Mouse (Mus musculus) embryo, embryonic 10.5 days (tissue): ENCODE measurements at regions not wholly inside any gene's neighbourhood (a gene's known extent, or its start where the extent isn't known, plus 50 kb on each side); places are given as distances from the start of the nearest gene placed in this dataset.

ENCODE experiments used
- DNase-seq: peaks from one replicate; pipeline ENCODE4 v3.0.0-alpha.2; 2015; ENCODE audit warnings: low spot score

- DNase-seq = no peak
These were observed 120.8 kb upstream of the Thumpd2 start for GRCm38 (mm10) chr17:81185685-81186084.

DNA sequence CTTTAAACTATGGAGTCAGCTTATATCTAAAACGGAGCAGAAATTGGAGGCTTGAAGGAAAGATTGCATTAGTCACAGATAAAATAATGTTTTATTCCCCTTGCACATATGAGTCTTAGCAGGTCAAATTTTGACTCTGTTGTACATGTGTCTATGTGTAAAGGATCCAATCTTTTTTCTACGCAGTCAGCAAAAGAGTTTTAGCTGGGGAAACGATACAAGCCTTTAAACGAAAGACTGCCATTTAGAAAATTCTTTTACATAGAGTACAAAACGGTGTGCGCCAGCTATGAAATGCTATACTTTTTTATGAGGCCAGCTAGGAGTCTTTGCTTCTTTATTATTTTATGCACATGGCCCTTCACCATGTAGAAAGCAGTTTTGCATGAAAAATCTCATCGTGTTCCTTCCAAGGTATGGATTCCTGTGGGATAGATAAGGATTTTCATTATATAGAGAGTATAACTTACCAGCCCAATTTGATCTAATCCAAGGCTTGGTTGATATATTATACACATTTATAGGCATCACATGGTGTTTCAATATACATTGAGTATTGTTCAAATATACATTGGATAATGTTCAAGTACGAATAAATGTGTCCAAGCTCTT lies 116.0 kb upstream of the Thumpd2 start:
- DNase-seq = no peak

GRCm38 (mm10) chr17:81176306-81176705 lies 111.4 kb upstream of the Thumpd2 start:
- no peak for DNase-seq

- DNase-seq = no peak
These were observed 111.0 kb upstream of the Thumpd2 start for GRCm38 (mm10) chr17:81175877-81176276.

DNA sequence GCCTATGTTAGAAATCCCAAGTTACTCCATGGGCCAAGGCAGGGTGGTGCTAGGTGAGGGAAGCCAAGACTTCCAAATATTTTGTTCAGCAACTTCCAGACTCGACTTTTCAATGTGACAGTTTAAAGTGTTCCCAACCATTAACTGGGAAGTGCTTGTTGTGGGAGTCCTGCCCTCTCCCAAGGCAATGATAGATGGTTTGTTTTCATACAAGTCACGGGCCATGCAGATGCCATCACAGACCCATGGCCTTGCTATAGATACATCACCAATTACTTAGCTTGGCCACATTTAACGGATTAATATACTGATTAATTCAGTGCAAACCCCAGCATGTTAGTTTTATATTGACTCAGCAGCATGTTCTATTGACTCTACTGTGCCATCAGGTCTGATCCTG lies 108.1 kb upstream of the Thumpd2 start:
- DNase-seq = no peak

- no peak for DNase-seq
These were observed 104.2 kb upstream of the Thumpd2 start for GRCm38 (mm10) chr17:81169118-81169517.

- DNase-seq = no peak
These were observed 85.8 kb upstream of the Thumpd2 start for GRCm38 (mm10) chr17:81150730-81151129.

DNA sequence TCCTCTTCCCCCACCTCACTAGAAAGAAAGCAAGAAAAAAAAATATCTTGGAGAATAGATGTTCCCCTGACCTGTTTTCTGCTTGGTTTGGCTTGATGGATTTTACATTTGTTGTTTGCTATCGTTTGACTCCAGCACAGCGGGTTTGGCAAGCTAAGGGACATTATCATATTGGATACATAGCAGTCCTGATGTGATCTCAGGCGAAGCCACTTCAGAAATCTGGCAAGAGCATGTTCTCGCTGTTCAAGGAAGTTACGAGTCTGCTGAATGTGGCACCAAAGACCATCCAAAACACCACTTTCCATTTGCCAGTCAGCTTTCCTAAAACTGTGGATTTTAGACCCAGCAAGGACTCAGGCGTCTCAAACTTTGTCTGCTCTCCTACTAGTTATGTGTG lies 69.8 kb upstream of the Thumpd2 start:
- no peak for DNase-seq

- DNase-seq = no peak
These were observed 68.3 kb upstream of the Thumpd2 start for GRCm38 (mm10) chr17:81133227-81133626.
